Mouse (Mus musculus) liver, embryonic 16.5 days (tissue): ENCODE results near the gene Fbxo11. TPM values are rescaled to one million over a fixed set of nuclear protein-coding genes. Genes with fewer than 3 reads are reported as not detected.

ENCODE experiments used
- ATAC-seq: fragments of 200-750 bp; cut with Nextera tagmentation; 2 replicates; pipeline ENCODE4 v1.8.0; 2017; ENCODE audit warnings: low read depth, mild to moderate bottlenecking, moderate number of reproducible peaks, moderate library complexity
- H3K27ac ChIP-seq: fragments of 300-500 bp; sonication (generic); 2 replicates; pipeline ENCODE4 v1.5.1; 2014; ENCODE audit warnings: mild to moderate bottlenecking, low read length
- H3K27me3 ChIP-seq: fragments of 300-500 bp; sonication (generic); 2 replicates; pipeline ENCODE4 v1.6.1; 2014; ENCODE audit warnings: low read depth, low read length, mixed read lengths; ENCODE audit not compliant: control insufficient read depth, insufficient read depth
- H3K36me3 ChIP-seq: fragments of 300-500 bp; sonication (generic); 2 replicates; pipeline ENCODE4 v1.6.1; 2014; ENCODE audit warnings: mild to moderate bottlenecking; ENCODE audit not compliant: control insufficient read depth, insufficient read depth
- H3K4me1 ChIP-seq: fragments of 300-500 bp; sonication (generic); 2 replicates; pipeline ENCODE4 v1.6.1; 2014; ENCODE audit warnings: low read depth, low read length, mixed read lengths; ENCODE audit not compliant: control insufficient read depth
- H3K4me2 ChIP-seq: fragments of 300-500 bp; sonication (generic); 2 replicates; pipeline ENCODE4 v1.6.1; 2014; ENCODE audit warnings: low read depth, low read length, mixed read lengths
- H3K4me3 ChIP-seq: fragments of 300-500 bp; sonication (generic); 2 replicates; pipeline ENCODE4 v1.5.1; 2014; ENCODE audit warnings: low read depth, mild to moderate bottlenecking, low read length
- H3K9ac ChIP-seq: fragments of 300-500 bp; sonication (generic); 2 replicates; pipeline ENCODE4 v1.6.1; 2014; ENCODE audit warnings: low read depth, low read length
- H3K9me3 ChIP-seq: fragments of 300-500 bp; sonication (generic); replicated peaks from 2 replicates; pipeline ENCODE4 v1.6.1; 2016; ENCODE audit warnings: low read length; ENCODE audit not compliant: control insufficient read depth
- WGBS: fragments of 180-500 bp; shearing (Covaris S2); extraction: QIAGEN DNeasy Blood & Tissue Kit; methylation state at CpG from one replicate; pipeline ENCODE4 v1.1.7; 2014; ENCODE audit not compliant: insufficient replicate concordance; 5-methylcytosine and 5-hydroxymethylcytosine counted together
- polyA plus RNA-seq: library from polyadenylated mRNA; unstranded; fragments of >200 nt; fragmentation: Nextera tagmentation; extraction: Ambion mirVana; gene quantifications from 2 replicates; pipeline ENCODE4 v1.2.1, GENCODE M21; 2015

Fbxo11 gene
- polyA plus RNA-seq = 2.6 TPM in 2 replicates

DNA sequence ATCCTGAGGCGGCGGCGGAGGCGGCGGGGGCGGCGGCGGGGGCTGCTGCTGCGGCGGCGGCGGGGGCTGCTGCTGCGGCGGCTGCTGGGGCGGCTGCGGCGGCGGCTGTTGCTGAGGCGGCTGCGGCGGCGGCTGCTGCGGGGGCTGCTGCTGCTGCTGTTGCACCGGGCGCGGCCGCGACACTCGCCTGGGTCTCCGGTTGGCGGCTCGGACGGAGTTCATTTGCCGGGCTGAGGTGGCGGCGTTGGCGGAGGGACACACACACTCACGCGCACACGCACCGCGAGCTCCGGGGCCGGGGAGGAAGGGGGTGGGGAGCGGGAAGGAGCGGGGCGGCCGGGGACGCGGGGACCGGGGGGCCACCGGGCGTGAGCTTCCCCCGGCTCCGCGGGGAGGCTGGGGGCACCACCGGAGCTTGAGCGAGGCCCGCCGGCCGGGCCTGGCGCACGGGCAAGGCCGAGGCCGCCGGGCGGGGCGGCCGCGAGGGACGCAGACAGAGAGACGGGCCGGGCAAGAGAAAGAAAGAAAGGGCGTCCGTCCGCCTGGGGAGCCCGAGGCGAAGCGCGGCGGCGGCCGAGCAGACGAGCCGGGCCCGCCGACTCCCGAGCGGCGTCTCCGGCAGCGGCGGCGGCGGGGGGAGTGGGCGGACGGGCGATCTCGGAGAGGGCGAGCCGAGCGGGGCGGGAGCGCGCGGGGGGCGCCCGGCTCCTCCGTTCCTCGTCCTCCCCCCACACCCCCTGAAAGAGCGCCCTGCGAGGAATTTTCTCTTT, at the start of gene Fbxo11:
Gene Fbxo11 (minus strand): TSS at position 261 of the 770 bp plus-strand sequence.
- Histone ChIP-seq H3K9ac (peak within 1 kb of the TSS; percentile 98), H3K4me2 (peak within 1 kb of the TSS; percentile 90), H3K27me3 (no peaks in the 10 kb centered on the region), H3K4me3 (peak within 1 kb of the TSS; percentile 97), H3K36me3 (no peaks in the 10 kb centered on the region), H3K27ac (peak within 1 kb of the TSS; percentile 98), H3K4me1 (peaks cover 17% of the 10 kb centered on the region), H3K9me3 (no peaks in the 10 kb centered on the region)
- peak; percentile 12 for ATAC-seq
- WGBS = under 1% methylated on average over 61 of the region's 112 CpGs

DNA sequence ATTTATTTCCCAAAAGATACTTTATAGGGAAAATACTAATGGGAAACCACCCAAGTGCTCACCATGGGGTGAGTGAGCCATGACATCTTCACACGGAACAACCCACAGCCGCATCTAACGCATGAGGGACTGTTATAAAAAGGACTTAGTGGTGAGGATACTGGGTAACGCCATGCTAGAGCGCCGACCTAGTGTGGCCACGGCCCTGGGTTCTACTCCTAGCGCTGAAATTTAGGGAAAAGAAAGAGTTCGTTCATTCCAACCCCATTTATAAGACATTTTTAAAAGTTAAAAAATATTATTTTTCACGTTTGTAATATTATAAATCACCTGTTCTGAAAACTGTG, 48.8 kb upstream of the Fbxo11 start:
- ATAC-seq = no peak
- H3K4me2 ChIP-seq = no peak overlapping the region
- H3K9me3 ChIP-seq = no peaks in the 10 kb centered on the region
- H3K36me3 ChIP-seq = no peaks in the 10 kb centered on the region
- H3K4me3 ChIP-seq = no peak overlapping the region
- H3K27me3 ChIP-seq = no peaks in the 10 kb centered on the region
- 68% methylated on average over 10 of the region's 10 CpGs for WGBS
- no peak overlapping the region for H3K27ac ChIP-seq
- H3K4me1 ChIP-seq = no peaks in the 10 kb centered on the region; the same call in 1 of the 2 replicates
- no peak overlapping the region for H3K9ac ChIP-seq

DNA sequence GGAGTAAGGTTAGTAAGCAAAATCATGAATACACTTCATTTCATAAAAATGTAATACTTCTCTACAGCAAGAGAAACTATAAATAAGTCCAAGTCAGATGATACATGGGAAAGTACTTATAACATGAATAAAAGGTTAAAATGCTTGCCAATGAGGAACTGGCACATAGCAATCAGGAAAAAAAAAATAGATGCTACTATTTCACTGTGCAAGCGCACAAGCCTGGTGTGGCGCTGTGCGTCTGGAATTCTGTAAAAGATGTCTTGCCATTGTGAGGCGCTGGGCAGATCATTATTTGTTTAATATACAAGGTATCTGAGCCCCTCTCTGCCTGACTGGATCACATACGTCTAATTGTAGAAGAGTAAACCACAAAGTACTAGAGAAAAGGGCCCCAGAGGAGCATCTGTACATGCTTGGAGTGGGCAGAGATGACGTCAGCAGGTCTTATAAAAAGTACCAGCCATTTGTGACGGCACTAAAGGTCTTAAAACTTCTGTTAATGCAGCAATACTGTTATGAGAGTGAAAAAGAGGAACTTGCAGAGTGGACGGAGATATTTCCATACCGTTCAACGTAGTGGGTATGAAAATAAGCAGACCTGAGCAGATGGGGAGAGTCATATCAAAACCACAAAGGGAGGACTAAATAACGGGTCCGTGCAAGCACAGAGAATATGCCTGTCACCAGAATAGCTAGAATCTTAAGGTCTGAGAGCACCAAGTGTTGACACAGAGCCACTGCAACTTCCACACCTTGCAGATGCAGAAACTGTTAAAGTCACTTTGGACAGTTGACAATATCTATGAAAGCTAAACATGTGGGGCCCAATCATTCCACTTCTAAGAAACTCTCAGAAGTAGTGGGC, 48.2 kb upstream of the Fbxo11 start:
- 37% methylated on average over 12 of the region's 12 CpGs for WGBS

DNA sequence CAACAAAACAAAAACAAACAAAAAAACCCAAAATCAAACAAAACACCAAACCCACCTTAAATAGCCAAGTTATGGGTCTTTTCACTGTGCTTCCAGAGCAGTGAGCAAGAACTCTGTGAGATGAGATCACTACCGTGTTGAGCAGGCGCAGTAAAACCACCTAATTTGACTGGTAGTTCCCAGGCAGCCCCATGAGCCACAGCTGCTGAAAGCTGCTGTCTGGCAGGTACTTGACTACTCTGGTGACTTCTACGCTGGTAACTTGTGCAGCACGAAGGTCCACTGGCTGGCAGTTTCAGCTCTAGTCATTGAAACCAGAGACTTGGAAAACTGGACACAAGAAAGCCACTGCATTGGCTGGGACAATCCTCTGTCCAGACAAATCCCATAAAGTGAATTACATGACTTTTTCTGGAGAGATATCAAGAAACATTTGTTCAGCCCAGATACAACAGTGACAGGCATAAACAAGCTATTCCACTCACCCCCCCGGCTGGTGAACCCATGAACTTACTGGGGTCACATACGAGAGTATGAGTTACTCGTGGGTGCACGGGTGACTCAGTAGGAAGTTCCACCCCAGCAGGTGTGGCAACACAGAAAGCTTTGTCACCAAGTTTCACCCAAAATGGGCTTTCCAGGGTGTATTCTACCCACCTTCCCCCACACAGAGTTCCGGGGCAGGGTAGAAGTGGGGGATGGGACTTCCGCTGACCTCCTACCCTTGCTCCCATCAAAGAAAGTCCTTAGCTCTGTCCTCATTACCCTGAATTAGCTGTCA, 47.0 kb upstream of the Fbxo11 start:
- Histone ChIP-seq H3K4me1 (no peaks in the 10 kb centered on the region; the same call in 1 of the 2 replicates), H3K4me2 (no peak overlapping the region), H3K9me3 (no peaks in the 10 kb centered on the region), H3K9ac (no peak overlapping the region), H3K4me3 (no peak overlapping the region), H3K27me3 (no peaks in the 10 kb centered on the region), H3K36me3 (no peaks in the 10 kb centered on the region), H3K27ac (no peak overlapping the region)
- no peak for ATAC-seq
- 41% methylated on average over 10 of the region's 10 CpGs for WGBS

More for the DNA sequence above, 48.2 kb upstream of the Fbxo11 start:
- Histone ChIP-seq H3K36me3 (no peaks in the 10 kb centered on the region), H3K4me1 (no peaks in the 10 kb centered on the region; the same call in 1 of the 2 replicates), H3K4me2 (no peak overlapping the region), H3K9me3 (no peaks in the 10 kb centered on the region), H3K9ac (no peak overlapping the region), H3K27ac (no peak overlapping the region), H3K27me3 (no peaks in the 10 kb centered on the region), H3K4me3 (no peak overlapping the region)
- ATAC-seq = no peak

DNA sequence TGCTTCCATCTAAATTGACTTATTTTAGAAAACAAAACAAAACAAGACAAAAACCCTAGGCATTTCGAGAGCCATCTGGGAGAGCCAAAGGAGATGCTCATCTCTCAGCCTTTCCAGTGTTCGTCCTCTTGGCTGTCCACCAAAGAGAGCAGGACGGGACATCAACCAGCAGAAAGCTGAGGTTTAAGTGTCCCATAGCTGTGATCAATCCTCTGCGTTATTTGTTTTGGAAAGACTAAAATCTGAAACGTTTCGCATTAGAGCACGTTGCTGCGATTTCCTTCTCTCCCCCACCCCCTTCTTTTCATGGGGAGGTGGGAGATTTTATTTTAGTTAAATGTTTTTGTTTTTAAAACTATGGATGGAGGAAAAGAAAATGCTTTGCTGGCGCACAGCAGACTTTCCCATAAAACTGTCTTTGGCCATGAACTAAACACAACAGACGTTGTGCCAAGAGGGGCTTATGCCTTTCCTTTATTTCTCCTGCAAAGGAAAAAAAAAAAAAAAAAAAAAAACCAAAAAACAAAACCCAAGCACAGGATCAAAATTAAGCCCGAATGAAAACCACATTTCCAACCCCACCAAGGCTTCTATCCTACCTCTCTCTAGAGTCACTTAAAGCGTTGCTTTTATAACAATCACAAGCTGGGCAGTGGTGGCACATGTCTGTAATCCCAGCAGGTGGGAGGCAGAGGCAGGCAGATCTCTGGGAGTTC, 46.1 kb upstream of the Fbxo11 start:
- H3K27me3 ChIP-seq = no peaks in the 10 kb centered on the region
- 75% methylated on average over 12 of the region's 12 CpGs for WGBS
- no peak for ATAC-seq
- no peaks in the 10 kb centered on the region; the same call in 1 of the 2 replicates for H3K4me1 ChIP-seq
- no peaks in the 10 kb centered on the region for H3K9me3 ChIP-seq
- H3K4me3 ChIP-seq = no peak overlapping the region
- H3K4me2 ChIP-seq = no peak overlapping the region
- H3K36me3 ChIP-seq = no peaks in the 10 kb centered on the region
- H3K27ac ChIP-seq = no peak overlapping the region
- no peak overlapping the region for H3K9ac ChIP-seq

GRCm38 (mm10) chr17:88107708-88108107, 42.6 kb upstream of the Fbxo11 start:
- no peaks in the 10 kb centered on the region for H3K27me3 ChIP-seq
- H3K4me3 ChIP-seq = no peak overlapping the region
- no peak overlapping the region for H3K27ac ChIP-seq
- H3K4me1 ChIP-seq = no peaks in the 10 kb centered on the region; the same call in 1 of the 2 replicates
- no peaks in the 10 kb centered on the region for H3K36me3 ChIP-seq
- no peak overlapping the region for H3K4me2 ChIP-seq
- WGBS = 71% methylated on average over 4 of the region's 4 CpGs
- H3K9ac ChIP-seq = no peak overlapping the region
- ATAC-seq = no peak
- no peaks in the 10 kb centered on the region for H3K9me3 ChIP-seq

- Histone ChIP-seq H3K4me3 (no peak overlapping the region), H3K4me2 (no peak overlapping the region), H3K27ac (no peak overlapping the region), H3K4me1 (no peaks in the 10 kb centered on the region), H3K9ac (no peak overlapping the region), H3K27me3 (no peaks in the 10 kb centered on the region), H3K36me3 (no peaks in the 10 kb centered on the region), H3K9me3 (no peaks in the 10 kb centered on the region)
- 73% methylated on average over 9 of the region's 9 CpGs for WGBS
- ATAC-seq = no peak
Measured at GRCm38 (mm10) chr17:88106365-88106764, 41.3 kb upstream of the Fbxo11 start.

DNA sequence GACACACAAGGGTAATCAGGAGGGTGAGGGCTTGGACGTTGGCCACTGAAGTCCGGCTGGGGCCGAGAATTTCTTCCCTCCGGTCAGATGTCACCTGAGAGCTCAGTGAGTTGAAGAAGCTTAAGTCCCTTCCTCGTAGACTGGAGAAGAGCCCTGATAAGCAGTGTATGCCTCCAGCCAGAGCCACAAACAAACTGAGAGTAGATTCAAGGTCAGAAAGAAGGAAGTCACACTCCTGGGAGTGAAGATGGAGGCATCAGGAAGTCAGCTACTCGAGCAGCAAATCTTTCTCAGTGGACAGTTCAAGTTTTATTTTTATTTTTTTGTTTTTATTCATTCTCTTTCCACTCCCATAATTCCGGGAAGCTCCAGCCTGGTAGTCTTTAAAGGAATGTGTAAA, 37.5 kb upstream of the Fbxo11 start:
- Histone ChIP-seq H3K9ac (no peak overlapping the region), H3K4me3 (no peak overlapping the region), H3K4me1 (no peaks in the 10 kb centered on the region), H3K36me3 (no peaks in the 10 kb centered on the region), H3K9me3 (no peaks in the 10 kb centered on the region), H3K27ac (no peak overlapping the region), H3K27me3 (no peaks in the 10 kb centered on the region), H3K4me2 (no peak overlapping the region)
- WGBS = 43% methylated on average over 7 of the region's 7 CpGs
- ATAC-seq = no peak
